Mouse (Mus musculus): ENCODE measurements around the gene Scn10a. TPM values are rescaled to one million over a fixed set of nuclear protein-coding genes. Genes with fewer than 3 reads are reported as not detected.

The Scn10a gene
- polyA plus RNA-seq, 1 experiment from 2014 or later, result 1.8 TPM

DNA sequence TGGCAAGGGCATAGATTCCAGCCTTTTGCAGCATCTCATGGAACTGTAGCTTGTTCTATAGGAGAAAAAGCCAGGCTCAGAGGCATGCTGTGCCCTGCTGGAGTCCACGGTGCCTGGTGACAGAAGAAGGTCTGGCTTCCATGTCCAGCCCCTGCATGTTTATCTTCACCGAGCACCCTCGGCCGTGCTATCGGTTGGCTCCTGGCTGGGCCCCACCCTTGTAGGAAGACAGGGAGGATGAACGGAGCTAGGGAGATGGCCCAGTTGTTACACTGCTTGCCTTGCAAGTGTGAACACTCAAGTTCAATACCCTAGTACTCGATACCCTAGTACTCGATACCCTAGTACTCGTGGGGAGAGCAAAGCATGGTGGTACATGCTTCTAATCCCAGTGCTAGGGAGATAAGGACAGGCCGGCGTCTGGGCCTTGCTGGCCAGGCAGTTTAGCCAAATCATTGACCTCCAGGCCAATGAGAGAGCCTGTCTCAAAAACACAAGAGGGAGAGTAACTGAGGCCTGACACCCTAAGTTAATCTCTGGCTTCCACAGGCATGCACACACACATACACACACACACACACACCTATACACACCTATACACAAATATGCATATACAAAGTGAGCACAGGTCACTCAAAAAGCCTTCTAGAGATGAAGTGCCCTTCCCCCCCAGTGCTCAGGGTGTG is 9.4 kb upstream of the Scn10a start:
- no peak overlapping the region for H3K4me3 ChIP-seq (ENCODE audit: low read depth, low read length)
- no peaks in the 10 kb centered on the region for H3K36me3 ChIP-seq (ENCODE audit: control insufficient read depth, insufficient read depth, low read length)
- H3K9ac ChIP-seq (ENCODE audit: low read depth, low read length), result no peak overlapping the region
- 84% methylated on average over 11 of the region's 11 CpGs for WGBS
- H3K27ac ChIP-seq (replicated peaks; ENCODE audit: low read depth, low read length), result no peak overlapping the region
- no peak for DNase-seq (ENCODE audit: low spot score)
- ATAC-seq (ENCODE audit: low read depth), result no peak
- H3K4me2 ChIP-seq (ENCODE audit: low read depth, low read length), result no peak overlapping the region
- H3K4me1 ChIP-seq (ENCODE audit: control insufficient read depth, insufficient read depth, low read length), result no peaks in the 10 kb centered on the region
- no peaks in the 10 kb centered on the region for H3K27me3 ChIP-seq (replicated peaks; ENCODE audit: control insufficient read depth, insufficient read depth, low read length)
- H3K9me3 ChIP-seq (ENCODE audit: control insufficient read depth, low read length), result no peaks in the 10 kb centered on the region

DNA sequence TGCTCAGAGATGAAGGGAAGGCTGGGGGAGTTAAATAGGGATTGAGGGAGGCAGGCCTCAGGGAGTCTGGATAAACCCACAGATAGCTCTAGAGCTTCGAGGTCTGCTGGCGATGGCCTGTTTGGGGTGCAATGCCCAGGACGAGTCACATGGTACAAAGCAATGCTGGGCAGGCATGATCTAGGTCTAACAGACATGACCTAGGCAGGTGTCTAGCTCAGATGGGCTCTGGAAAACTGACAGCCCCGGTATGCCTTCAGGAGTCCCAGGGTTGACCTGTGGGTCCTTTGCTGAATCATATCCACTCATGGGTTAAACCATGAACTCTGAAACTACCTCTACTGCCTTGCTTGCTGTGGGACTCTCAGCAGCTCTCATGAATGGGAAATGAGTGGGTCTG is 7.9 kb upstream of the Scn10a start:
- WGBS, result 82% methylated on average over 4 of the region's 4 CpGs
- Histone ChIP-seq H3K36me3 (ENCODE audit: control insufficient read depth, insufficient read depth, low read length) (no peaks in the 10 kb centered on the region), H3K27me3 (replicated peaks; ENCODE audit: control insufficient read depth, insufficient read depth, low read length) (no peaks in the 10 kb centered on the region), H3K4me1 (ENCODE audit: control insufficient read depth, insufficient read depth, low read length) (no peaks in the 10 kb centered on the region), H3K27ac (replicated peaks; ENCODE audit: low read depth, low read length) (no peak overlapping the region), H3K4me3 (ENCODE audit: low read depth, low read length) (no peak overlapping the region), H3K9ac (ENCODE audit: low read depth, low read length) (no peak overlapping the region), H3K9me3 (ENCODE audit: control insufficient read depth, low read length) (no peaks in the 10 kb centered on the region), H3K4me2 (ENCODE audit: low read depth, low read length) (no peak overlapping the region)
- ATAC-seq (ENCODE audit: low read depth), result no peak
- no peak for DNase-seq (ENCODE audit: low spot score)

DNA sequence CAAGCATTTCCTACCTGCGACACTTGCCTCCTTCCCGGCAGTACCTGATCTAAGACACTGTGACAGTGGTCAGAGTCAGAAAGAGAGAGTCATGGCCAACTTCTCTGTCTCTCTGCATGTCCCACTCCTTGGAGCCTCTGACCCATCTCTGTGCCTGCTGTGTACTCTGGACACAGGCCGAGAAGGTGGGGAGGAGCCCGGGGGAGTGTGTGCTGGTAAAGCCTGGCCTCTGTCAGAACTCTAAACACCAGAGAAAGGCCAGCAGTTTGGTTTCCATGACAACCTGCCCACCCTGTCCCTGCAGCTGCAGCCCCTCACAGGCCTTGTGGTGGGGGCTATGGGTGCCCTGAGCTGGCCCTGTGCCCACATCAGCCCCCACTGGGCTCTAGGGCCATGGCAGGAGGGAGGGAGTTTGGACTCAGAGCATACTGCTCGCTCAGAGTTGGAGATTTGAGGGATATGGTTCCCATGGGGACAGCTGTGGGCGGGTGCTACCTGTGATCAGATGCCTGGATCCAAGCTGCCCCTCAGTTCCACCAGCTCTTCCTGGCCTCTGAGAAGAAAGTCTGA is 6.3 kb upstream of the Scn10a start:
- no peak overlapping the region for H3K9ac ChIP-seq (ENCODE audit: low read depth, low read length)
- H3K4me1 ChIP-seq (ENCODE audit: control insufficient read depth, insufficient read depth, low read length), result no peaks in the 10 kb centered on the region
- 68% methylated on average over 6 of the region's 6 CpGs for WGBS
- no peak overlapping the region for H3K4me3 ChIP-seq (ENCODE audit: low read depth, low read length)
- no peaks in the 10 kb centered on the region for H3K36me3 ChIP-seq (ENCODE audit: control insufficient read depth, insufficient read depth, low read length)
- H3K4me2 ChIP-seq (ENCODE audit: low read depth, low read length), result no peak overlapping the region
- no peaks in the 10 kb centered on the region for H3K27me3 ChIP-seq (replicated peaks; ENCODE audit: control insufficient read depth, insufficient read depth, low read length)
- no peaks in the 10 kb centered on the region for H3K9me3 ChIP-seq (ENCODE audit: control insufficient read depth, low read length)
- DNase-seq (ENCODE audit: low spot score) (no peak), ATAC-seq (ENCODE audit: low read depth) (no peak)
- no peak overlapping the region for H3K27ac ChIP-seq (replicated peaks; ENCODE audit: low read depth, low read length)

DNA sequence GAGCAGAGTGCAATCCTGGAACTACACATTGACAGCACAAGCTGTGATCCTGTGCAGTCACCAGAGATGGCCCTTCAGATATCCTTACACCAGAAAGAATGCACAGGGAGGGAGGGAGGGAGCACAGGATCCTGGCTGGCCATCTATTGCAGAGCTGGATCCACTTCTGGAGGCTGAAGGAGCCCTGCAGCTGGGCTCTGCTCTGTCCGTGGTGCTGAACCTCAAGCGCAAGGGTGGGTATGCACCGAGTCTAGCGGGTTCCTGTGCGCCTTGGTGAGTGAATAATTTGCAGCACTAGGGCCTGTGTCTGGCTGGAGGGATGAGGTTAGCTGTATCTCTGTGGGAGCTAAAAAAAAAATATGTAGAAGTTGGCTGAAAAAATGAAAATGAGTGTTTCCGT is 12.4 kb downstream of the Scn10a start:
- Histone ChIP-seq H3K9ac (ENCODE audit: low read depth, low read length) (no peak overlapping the region), H3K4me2 (ENCODE audit: low read depth, low read length) (no peak overlapping the region), H3K27me3 (replicated peaks; ENCODE audit: control insufficient read depth, insufficient read depth, low read length) (no peaks in the 10 kb centered on the region), H3K36me3 (ENCODE audit: control insufficient read depth, insufficient read depth, low read length) (no peaks in the 10 kb centered on the region), H3K4me3 (ENCODE audit: low read depth, low read length) (no peak overlapping the region), H3K4me1 (ENCODE audit: control insufficient read depth, insufficient read depth, low read length) (no peaks in the 10 kb centered on the region), H3K27ac (replicated peaks; ENCODE audit: low read depth, low read length) (no peak overlapping the region), H3K9me3 (ENCODE audit: control insufficient read depth, low read length) (no peaks in the 10 kb centered on the region)
- 9% methylated on average over 6 of the region's 6 CpGs for WGBS
- DNase-seq (ENCODE audit: low spot score), result peak; percentile 91
- ATAC-seq (ENCODE audit: low read depth), result peak; percentile 50; the same call in 1 of the 2 replicates

DNA sequence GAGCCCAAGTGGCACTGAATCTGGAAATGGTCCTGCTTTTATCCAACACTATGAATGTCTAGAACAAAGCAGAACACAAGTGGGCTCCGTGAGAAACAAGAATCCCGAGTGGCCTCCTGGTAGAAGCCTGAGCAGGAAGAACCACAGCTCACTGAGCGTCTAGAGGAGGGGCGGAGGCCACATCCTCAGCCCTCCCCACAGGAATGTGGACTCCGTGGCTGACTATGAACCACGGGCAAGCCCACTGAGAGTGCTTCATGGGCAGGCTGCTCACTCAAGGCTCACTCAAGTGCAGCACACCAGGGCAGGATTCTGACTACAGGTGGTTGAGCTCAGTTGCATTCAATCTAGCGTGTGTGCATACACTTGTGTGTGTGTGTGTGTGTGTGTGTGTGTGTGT is 27.6 kb downstream of the Scn10a start:
- no peaks in the 10 kb centered on the region for H3K4me1 ChIP-seq (ENCODE audit: control insufficient read depth, insufficient read depth, low read length)
- 59% methylated on average over 7 of the region's 7 CpGs for WGBS
- ATAC-seq (ENCODE audit: low read depth), result no peak

DNA sequence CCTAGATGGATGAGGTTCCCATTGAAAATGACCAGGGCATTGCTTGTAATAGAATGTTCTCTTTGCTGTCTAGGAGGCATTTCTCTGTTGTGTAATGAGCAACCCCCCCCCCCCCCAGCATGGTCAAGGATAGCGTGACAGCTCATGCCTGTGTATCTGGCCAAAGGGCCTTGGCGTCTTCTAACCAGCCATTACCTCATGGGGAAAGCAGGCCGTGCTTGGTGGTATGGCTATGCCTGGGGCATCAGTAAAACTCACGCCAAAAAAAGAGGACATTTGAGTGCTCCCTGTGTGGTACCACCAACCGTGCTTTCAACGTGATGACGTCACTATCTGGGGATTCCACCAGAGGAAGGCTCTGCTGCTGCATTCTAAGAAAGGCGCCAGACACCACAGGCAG is 28.1 kb downstream of the Scn10a start:
- ATAC-seq (ENCODE audit: low read depth), result no peak
- no peak overlapping the region for H3K4me3 ChIP-seq (ENCODE audit: low read depth, low read length)
- DNase-seq (ENCODE audit: low spot score), result no peak
- H3K9me3 ChIP-seq (ENCODE audit: control insufficient read depth, low read length), result 0 out of 2 replicates have a peak, but pooled peaks cover 2% of the 10 kb centered on the region
- H3K4me2 ChIP-seq (ENCODE audit: low read depth, low read length), result no peak overlapping the region
- no peaks in the 10 kb centered on the region for H3K4me1 ChIP-seq (ENCODE audit: control insufficient read depth, insufficient read depth, low read length)
- H3K9ac ChIP-seq (ENCODE audit: low read depth, low read length), result no peak overlapping the region
- no peak overlapping the region for H3K27ac ChIP-seq (replicated peaks; ENCODE audit: low read depth, low read length)
- no peaks in the 10 kb centered on the region for H3K27me3 ChIP-seq (replicated peaks; ENCODE audit: control insufficient read depth, insufficient read depth, low read length)
- no peaks in the 10 kb centered on the region for H3K36me3 ChIP-seq (ENCODE audit: control insufficient read depth, insufficient read depth, low read length)
- WGBS, result 72% methylated on average over 8 of the region's 8 CpGs

More for the DNA sequence above, 27.6 kb downstream of the Scn10a start:
- no peak overlapping the region for H3K4me3 ChIP-seq (ENCODE audit: low read depth, low read length)
- no peak overlapping the region for H3K27ac ChIP-seq (replicated peaks; ENCODE audit: low read depth, low read length)
- DNase-seq (ENCODE audit: low spot score), result no peak
- no peaks in the 10 kb centered on the region for H3K9me3 ChIP-seq (ENCODE audit: control insufficient read depth, low read length)
- H3K27me3 ChIP-seq (replicated peaks; ENCODE audit: control insufficient read depth, insufficient read depth, low read length), result no peaks in the 10 kb centered on the region
- no peak overlapping the region for H3K9ac ChIP-seq (ENCODE audit: low read depth, low read length)
- no peaks in the 10 kb centered on the region for H3K36me3 ChIP-seq (ENCODE audit: control insufficient read depth, insufficient read depth, low read length)
- H3K4me2 ChIP-seq (ENCODE audit: low read depth, low read length), result no peak overlapping the region

DNA sequence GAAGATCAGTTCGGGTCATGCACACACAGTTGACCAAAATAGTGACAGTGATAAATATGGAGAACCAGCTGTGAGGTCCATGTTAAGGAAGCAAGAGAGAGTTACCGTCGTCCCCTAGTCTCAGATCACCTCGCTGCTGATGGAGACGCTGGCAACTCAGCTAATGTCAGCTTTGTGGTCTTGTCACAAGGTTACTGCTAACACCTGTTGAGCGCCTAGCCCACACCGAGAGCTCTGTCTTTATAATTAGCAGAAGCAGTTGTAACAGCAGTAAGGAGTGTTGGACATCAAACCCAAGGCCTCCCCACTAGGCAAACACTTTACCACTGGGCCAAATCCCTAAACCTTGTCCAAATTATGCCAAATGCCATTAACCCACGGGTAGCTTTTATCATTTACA is 31.2 kb downstream of the Scn10a start:
- 77% methylated on average over 8 of the region's 8 CpGs for WGBS

DNA sequence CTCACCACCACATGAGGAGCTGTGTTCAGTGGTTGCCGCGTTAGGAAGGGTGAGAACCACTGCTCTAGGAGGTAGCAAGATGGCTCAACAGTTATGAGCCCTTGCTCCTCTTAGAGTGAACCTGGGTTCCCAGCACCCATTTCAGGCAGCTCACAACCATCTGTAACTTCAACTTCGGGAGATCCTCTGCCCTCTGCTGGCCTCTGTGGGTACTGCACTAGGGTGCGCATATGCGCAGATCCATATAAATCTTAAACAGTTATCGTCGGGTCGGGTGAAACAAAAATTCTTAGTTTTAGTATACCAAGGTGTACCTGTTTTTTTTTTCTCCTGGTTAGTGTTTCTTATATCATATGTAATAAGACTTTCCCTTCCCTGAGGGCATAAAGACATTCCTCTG is 32.9 kb downstream of the Scn10a start:
- Histone ChIP-seq H3K4me3 (ENCODE audit: low read depth, low read length) (no peak overlapping the region), H3K27ac (replicated peaks; ENCODE audit: low read depth, low read length) (no peak overlapping the region), H3K4me2 (ENCODE audit: low read depth, low read length) (no peak overlapping the region), H3K9me3 (ENCODE audit: control insufficient read depth, low read length) (0 out of 2 replicates have a peak, but pooled peaks cover 5% of the 10 kb centered on the region), H3K27me3 (replicated peaks; ENCODE audit: control insufficient read depth, insufficient read depth, low read length) (no peaks in the 10 kb centered on the region), H3K36me3 (ENCODE audit: control insufficient read depth, insufficient read depth, low read length) (no peaks in the 10 kb centered on the region), H3K9ac (ENCODE audit: low read depth, low read length) (no peak overlapping the region), H3K4me1 (ENCODE audit: control insufficient read depth, insufficient read depth, low read length) (no peaks in the 10 kb centered on the region)
- DNase-seq (ENCODE audit: low spot score) (no peak), ATAC-seq (ENCODE audit: low read depth) (no peak)
- 96% methylated on average over 8 of the region's 8 CpGs for WGBS

More for the DNA sequence above, 31.2 kb downstream of the Scn10a start:
- no peak for DNase-seq (ENCODE audit: low spot score)
- no peak overlapping the region for H3K4me3 ChIP-seq (ENCODE audit: low read depth, low read length)
- H3K4me1 ChIP-seq (ENCODE audit: control insufficient read depth, insufficient read depth, low read length), result no peaks in the 10 kb centered on the region
- H3K36me3 ChIP-seq (ENCODE audit: control insufficient read depth, insufficient read depth, low read length), result no peaks in the 10 kb centered on the region
- H3K27ac ChIP-seq (replicated peaks; ENCODE audit: low read depth, low read length), result no peak overlapping the region
- 0 out of 2 replicates have a peak, but pooled peaks cover 5% of the 10 kb centered on the region for H3K9me3 ChIP-seq (ENCODE audit: control insufficient read depth, low read length)
- no peak for ATAC-seq (ENCODE audit: low read depth)
- H3K9ac ChIP-seq (ENCODE audit: low read depth, low read length), result no peak overlapping the region
- H3K4me2 ChIP-seq (ENCODE audit: low read depth, low read length), result no peak overlapping the region
- H3K27me3 ChIP-seq (replicated peaks; ENCODE audit: control insufficient read depth, insufficient read depth, low read length), result no peaks in the 10 kb centered on the region

DNA sequence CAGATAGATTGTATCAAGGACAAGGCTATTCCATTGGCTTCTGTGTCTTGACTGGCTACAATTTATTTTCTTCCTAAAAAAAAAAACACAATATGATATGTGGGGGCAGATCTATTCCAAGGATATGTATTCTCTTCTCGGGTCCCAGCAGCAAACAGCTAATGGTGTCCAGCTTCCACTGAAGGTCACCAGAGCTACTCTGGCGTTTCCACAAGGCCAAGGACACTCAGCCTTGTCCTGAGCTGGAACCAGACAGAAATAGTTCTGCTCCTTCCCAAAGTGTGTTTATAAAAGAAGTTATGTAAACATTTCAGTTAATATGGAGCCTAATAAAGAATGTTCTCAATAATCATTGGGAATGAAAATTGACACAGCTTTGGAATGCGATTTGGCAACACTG is 38.2 kb downstream of the Scn10a start:
- H3K4me1 ChIP-seq (ENCODE audit: control insufficient read depth, insufficient read depth, low read length), result no peaks in the 10 kb centered on the region
- no peak overlapping the region for H3K4me2 ChIP-seq (ENCODE audit: low read depth, low read length)
- WGBS, result 66% methylated on average over 3 of the region's 3 CpGs
- no peak overlapping the region for H3K4me3 ChIP-seq (ENCODE audit: low read depth, low read length)
- H3K9me3 ChIP-seq (ENCODE audit: control insufficient read depth, low read length), result 0 out of 2 replicates have a peak, but pooled peaks cover 2% of the 10 kb centered on the region
- no peaks in the 10 kb centered on the region for H3K27me3 ChIP-seq (replicated peaks; ENCODE audit: control insufficient read depth, insufficient read depth, low read length)
- ATAC-seq (ENCODE audit: low read depth) (no peak), DNase-seq (ENCODE audit: low spot score) (no peak)
- no peaks in the 10 kb centered on the region for H3K36me3 ChIP-seq (ENCODE audit: control insufficient read depth, insufficient read depth, low read length)
- H3K27ac ChIP-seq (replicated peaks; ENCODE audit: low read depth, low read length), result no peak overlapping the region
- no peak overlapping the region for H3K9ac ChIP-seq (ENCODE audit: low read depth, low read length)

Measured in embryonic facial prominence, embryonic 14.5 days (tissue).